Mouse (Mus musculus) spleen, adult 2 months (tissue): ENCODE results near the gene Rpp21.

Experiments
- CTCF ChIP-seq: fragments of 200-500 bp; IDR thresholded peaks from 2 replicates; pipeline ENCODE4 v1.5.1; 2011; ENCODE audit warnings: mild to moderate bottlenecking, inconsistent platforms; ENCODE audit not compliant: insufficient read depth, insufficient read length, insufficient replicate concordance; ENCODE audit errors: extremely low read depth
- POLR2A ChIP-seq: fragments of 200-500 bp; IDR thresholded peaks from 2 replicates; pipeline ENCODE4 v1.6.1; 2011; ENCODE audit warnings: low read depth, low read length, inconsistent platforms

- TF ChIP-seq CTCF = no peak
- TF ChIP-seq POLR2A = no peak
These were observed 6.5 kb upstream of the Rpp21 start for GRCm38 (mm10) chr17:36264273-36264925.
